Mouse (Mus musculus) liver, adult 2 months (tissue): ENCODE data around the gene Tlr3. TPM values are rescaled to one million over a fixed set of nuclear protein-coding genes. Genes with fewer than 3 reads are reported as not detected.

Experiments used
- DNase-seq: peaks from one replicate; pipeline ENCODE4 v3.0.0-alpha.2; 2011; ENCODE audit warnings: low read depth, low spot score; ENCODE audit errors: extremely low read depth
- H3K27ac ChIP-seq: fragments of 200-500 bp; replicated peaks from 2 replicates; pipeline ENCODE4 v1.5.1; 2012; ENCODE audit warnings: low read depth, mild to moderate bottlenecking, control low read depth, inconsistent platforms, low read length; ENCODE audit not compliant: insufficient read depth
- H3K27me3 ChIP-seq: fragments of 200-500 bp; 2 replicates; pipeline ENCODE4 v1.6.1; 2012; ENCODE audit warnings: mild to moderate bottlenecking, moderate library complexity, low read length, inconsistent platforms; ENCODE audit not compliant: control insufficient read depth, insufficient read depth
- H3K36me3 ChIP-seq: fragments of 200-500 bp; 2 replicates; pipeline ENCODE4 v1.6.1; 2012; ENCODE audit warnings: low read length, inconsistent platforms; ENCODE audit not compliant: control insufficient read depth, insufficient read depth
- H3K4me1 ChIP-seq: fragments of 200-500 bp; 2 replicates; pipeline ENCODE4 v1.6.1; 2011; ENCODE audit warnings: low read length; ENCODE audit not compliant: control insufficient read depth, insufficient read depth
- H3K4me3 ChIP-seq: fragments of 200-500 bp; 2 replicates; pipeline ENCODE4 v1.5.1; 2011; ENCODE audit warnings: low read depth, mild to moderate bottlenecking, control low read depth, low read length, moderate library complexity; ENCODE audit not compliant: insufficient read depth
- H3K79me2 ChIP-seq: fragments of 200-500 bp; 2 replicates; pipeline ENCODE4 v1.6.1; 2012; ENCODE audit warnings: inconsistent platforms, mild to moderate bottlenecking, low read length, moderate library complexity; ENCODE audit not compliant: control insufficient read depth, insufficient read depth
- H3K9ac ChIP-seq: fragments of 200-500 bp; 2 replicates; pipeline ENCODE4 v1.6.1; 2012; ENCODE audit warnings: low read depth, mild to moderate bottlenecking, control low read depth, inconsistent platforms, low read length
- CTCF ChIP-seq: fragments of 200-500 bp; IDR thresholded peaks from 2 replicates; pipeline ENCODE4 v1.5.1; 2011; ENCODE audit warnings: low read depth, low read length, control low read depth
- POLR2A ChIP-seq: fragments of 200-500 bp; IDR thresholded peaks from 2 replicates; pipeline ENCODE4 v1.6.1; 2011; ENCODE audit warnings: low read length, control low read depth; ENCODE audit not compliant: insufficient read depth; ENCODE audit errors: extremely low read depth
- WGBS: fragments of 180-500 bp; shearing (Covaris S2); methylation state at CpG from one replicate; pipeline ENCODE4 v1.1.7; 2018; 5-methylcytosine and 5-hydroxymethylcytosine counted together
- polyA plus RNA-seq: library from polyadenylated mRNA; depleted of rRNA; stranded (reverse); fragments of >200 nt; gene quantifications from 2 replicates; pipeline ENCODE4 v1.2.3, GENCODE M21; 2012; rRNA removed
- total RNA-seq: library from RNA; depleted of rRNA; stranded (reverse); fragments of >200 nt; gene quantifications from 2 replicates; pipeline ENCODE4 v1.2.3, GENCODE M21; 2014; rRNA removed

Gene Tlr3
- total and polyA plus RNA-seq, 2 experiments = 2.6 to 5.3 TPM

DNA sequence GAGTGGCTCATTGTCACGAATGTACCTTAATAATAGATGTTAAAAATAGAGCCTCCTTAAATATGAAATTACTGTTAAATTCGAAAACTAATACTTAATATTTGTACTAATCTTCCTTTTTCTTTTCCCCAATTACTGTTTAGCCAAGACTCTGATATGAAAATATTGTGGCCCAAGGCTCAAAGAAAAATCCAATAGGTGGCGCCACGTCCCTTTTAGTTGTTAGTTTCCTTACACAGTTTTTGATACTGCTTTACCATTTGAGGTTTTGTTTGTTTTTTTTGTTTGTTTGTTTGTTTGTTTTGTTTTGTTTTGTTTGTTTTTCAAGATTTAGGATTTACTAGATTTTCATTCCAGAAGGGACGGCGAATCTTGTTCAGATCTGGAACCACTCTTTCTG lies 48.6 kb downstream of the Tlr3 start:
- Histone ChIP-seq H3K36me3 (no peaks in the 10 kb centered on the region), H3K9ac (no peak overlapping the region), H3K27ac (no peak overlapping the region), H3K27me3 (no peaks in the 10 kb centered on the region), H3K79me2 (peaks cover 4% of the 10 kb centered on the region; the same call in 1 of the 2 replicates), H3K4me3 (no peak overlapping the region), H3K4me1 (peaks cover 5% of the 10 kb centered on the region; the same call in 1 of the 2 replicates)
- TF ChIP-seq CTCF = peak; percentile 47
- TF ChIP-seq POLR2A = no peak
- peak; percentile 34 for DNase-seq
- 62% methylated on average over 6 of the region's 6 CpGs for WGBS

DNA sequence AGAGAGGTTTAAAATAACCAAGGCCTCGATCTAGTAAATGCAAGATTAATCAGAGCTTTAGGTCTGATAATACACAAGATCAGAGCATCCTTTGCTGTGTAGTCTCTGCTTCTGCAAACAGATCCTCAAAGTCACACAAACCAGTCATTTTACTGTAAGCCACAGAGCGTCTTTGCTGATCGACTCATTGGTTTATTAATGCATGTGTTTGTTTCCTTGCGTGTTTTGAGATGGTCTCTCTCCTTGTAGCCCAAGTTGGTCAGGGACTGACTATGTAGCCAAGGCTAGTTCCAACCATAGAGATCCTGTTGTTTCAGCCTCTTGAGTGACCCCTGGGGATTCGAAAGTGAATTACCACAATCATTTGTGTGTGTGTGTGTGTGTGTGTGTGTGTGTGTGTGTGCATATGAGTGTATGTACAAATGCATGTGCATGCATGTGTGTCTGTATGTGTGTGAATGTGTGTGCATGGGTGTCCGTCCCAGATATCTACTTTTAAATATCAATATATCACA lies 51.7 kb downstream of the Tlr3 start:
- no peak overlapping the region for H3K27ac ChIP-seq
- no peaks in the 10 kb centered on the region for H3K27me3 ChIP-seq
- H3K79me2 ChIP-seq = peaks cover 7% of the 10 kb centered on the region; the same call in 1 of the 2 replicates
- WGBS = 72% methylated on average over 6 of the region's 6 CpGs
- no peak overlapping the region for H3K9ac ChIP-seq
- peak; percentile 17 for DNase-seq
- peaks cover 13% of the 10 kb centered on the region for H3K4me1 ChIP-seq
- peaks cover 10% of the 10 kb centered on the region; the same call in 1 of the 2 replicates for H3K36me3 ChIP-seq
- no peak overlapping the region for H3K4me3 ChIP-seq
- TF ChIP-seq CTCF = no peak
- TF ChIP-seq POLR2A = no peak

DNA sequence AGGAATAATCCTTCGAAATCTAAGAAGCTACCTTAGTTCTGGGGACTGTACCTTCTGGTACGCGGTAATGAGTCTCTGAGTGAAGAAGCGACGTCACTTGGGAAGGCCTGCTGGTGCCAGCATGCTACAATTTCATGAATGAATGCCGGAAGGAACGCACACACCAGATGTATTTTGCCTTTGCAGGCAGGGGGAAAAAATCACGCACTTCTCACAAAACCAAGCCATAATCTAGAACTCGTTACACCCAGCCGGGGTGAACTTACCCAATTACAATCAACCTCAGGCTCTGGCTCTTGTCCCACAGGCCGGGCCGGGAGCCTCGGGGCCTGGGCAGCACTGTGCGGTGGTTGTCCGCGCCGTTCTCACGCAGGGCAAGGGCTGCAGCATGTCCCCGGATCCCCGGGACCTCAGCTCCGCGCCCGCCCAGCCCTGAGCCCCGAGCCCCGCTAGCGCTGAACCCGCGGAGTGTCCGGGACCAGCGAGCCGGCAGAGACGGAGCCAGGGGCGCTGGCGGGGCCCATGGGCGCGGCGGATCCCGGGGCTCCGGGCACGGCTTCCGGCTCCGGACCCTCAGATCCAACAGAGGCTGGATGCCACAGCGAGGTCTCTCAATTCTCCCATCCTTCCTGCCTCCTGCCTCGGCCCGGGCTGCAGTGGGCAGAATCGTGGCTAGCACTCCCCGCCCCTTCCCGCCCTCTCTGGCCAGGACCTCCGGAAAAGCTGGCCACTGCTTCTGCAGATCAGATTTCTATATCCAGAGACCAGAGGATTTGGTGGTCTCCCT lies 52.6 kb downstream of the Tlr3 start:
- Histone ChIP-seq H3K27me3 (no peaks in the 10 kb centered on the region), H3K4me1 (peaks cover 13% of the 10 kb centered on the region), H3K27ac (peak overlapping the region; percentile 63), H3K36me3 (peaks cover 15% of the 10 kb centered on the region), H3K4me3 (peak overlapping the region; percentile 69), H3K79me2 (peaks cover 7% of the 10 kb centered on the region; the same call in 1 of the 2 replicates), H3K9ac (peak overlapping the region; percentile 79)
- peak; percentile 55 for DNase-seq
- TF ChIP-seq CTCF = no peak
- peak; percentile 30; the same call in 1 of the 2 replicates for TF ChIP-seq POLR2A
- WGBS = 3% methylated on average over 49 of the region's 49 CpGs

DNA sequence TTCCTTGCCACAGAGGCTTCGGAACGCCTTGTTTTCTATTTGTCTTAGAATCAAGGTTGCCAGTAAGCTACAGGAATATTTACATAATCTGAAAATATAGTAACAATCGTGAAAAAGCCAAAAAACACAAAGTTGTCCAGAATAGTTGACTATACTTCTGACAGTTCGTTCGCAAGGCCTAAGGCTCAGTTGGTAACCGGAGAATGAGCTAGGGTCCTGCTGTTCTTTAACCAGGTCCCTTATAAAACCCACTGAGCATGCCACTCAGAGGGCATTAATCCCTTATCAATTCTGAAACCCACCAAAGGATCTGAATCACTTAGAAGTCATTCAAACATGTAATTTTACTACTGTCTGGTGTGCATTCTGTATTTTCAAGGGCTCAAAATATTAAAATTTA lies 55.1 kb downstream of the Tlr3 start:
- H3K4me1 ChIP-seq = peaks cover 11% of the 10 kb centered on the region
- no peaks in the 10 kb centered on the region for H3K27me3 ChIP-seq
- DNase-seq = no peak
- WGBS = 37% methylated on average over 6 of the region's 6 CpGs
- peak overlapping the region; percentile 53; the same call in 1 of the 2 replicates for H3K27ac ChIP-seq
- H3K36me3 ChIP-seq = peaks cover 36% of the 10 kb centered on the region
- no peak overlapping the region for H3K9ac ChIP-seq
- peaks cover 7% of the 10 kb centered on the region; the same call in 1 of the 2 replicates for H3K79me2 ChIP-seq
- TF ChIP-seq POLR2A = no peak
- no peak for TF ChIP-seq CTCF
- no peak overlapping the region for H3K4me3 ChIP-seq

Other genes with a start within 250 kb of the Tlr3 start
- gene F11, start 149.0 kb downstream of the Tlr3 start, total RNA-seq = 80.9 and 92.1 TPM in 2 replicates
- gene F11, start 149.0 kb downstream of the Tlr3 start, polyA plus RNA-seq = 21.6 and 26.1 TPM in 2 replicates
- gene Klkb1, start 116.2 kb downstream of the Tlr3 start, total RNA-seq = 205 and 206 TPM in 2 replicates
- 62.6 and 67.7 TPM in 2 replicates for gene Klkb1, start 116.2 kb downstream of the Tlr3 start, polyA plus RNA-seq
- gene Gm45753, start 102.6 kb downstream of the Tlr3 start, total RNA-seq = 0.37 and 1.3 TPM in 2 replicates
- gene Gm45753, start 102.6 kb downstream of the Tlr3 start, polyA plus RNA-seq = 0.21 and 0.24 TPM in 2 replicates
- 170 and 235 TPM in 2 replicates for gene Cyp4v3, start 77.9 kb downstream of the Tlr3 start, total RNA-seq
- 60.2 and 66.1 TPM in 2 replicates for gene Cyp4v3, start 77.9 kb downstream of the Tlr3 start, polyA plus RNA-seq
- gene Fam149a, start 28.8 kb downstream of the Tlr3 start, total RNA-seq = 8.3 and 8.7 TPM in 2 replicates
- 10.7 and 11.1 TPM in 2 replicates for gene Fam149a, start 28.8 kb downstream of the Tlr3 start, polyA plus RNA-seq
- gene Sorbs2, start 96.7 kb upstream of the Tlr3 start, total RNA-seq = 40.7 and 60.9 TPM in 2 replicates
- 49.3 and 51.9 TPM in 2 replicates for gene Sorbs2, start 96.7 kb upstream of the Tlr3 start, polyA plus RNA-seq